Mouse (Mus musculus) cortical plate, adult 2 months (tissue): ENCODE data around the gene Gdf11.

ENCODE experiments used
- CTCF ChIP-seq: fragments of 200-500 bp; IDR thresholded peaks from 2 replicates; pipeline ENCODE4 v1.5.1; 2011; ENCODE audit warnings: mild to moderate bottlenecking, control low read depth, low read length; ENCODE audit not compliant: insufficient read depth; ENCODE audit errors: extremely low read depth
- POLR2A ChIP-seq: fragments of 200-500 bp; IDR thresholded peaks from 2 replicates; pipeline ENCODE4 v1.6.1; 2011; ENCODE audit warnings: mild to moderate bottlenecking, low read length, control low read depth; ENCODE audit not compliant: insufficient read depth; ENCODE audit errors: extremely low read depth

- TF ChIP-seq CTCF (no peak), POLR2A (no peak)
Observed at GRCm38 (mm10) chr10:128913696-128914095, 22.2 kb upstream of the Gdf11 start.
